Mouse (Mus musculus): ENCODE results near the gene Zp3.

Gene Zp3

GRCm38 (mm10) chr5:136014877-136015276 lies 35.0 kb downstream of the Zp3 start:
- DNase-seq = no peak

- DNase-seq = no peak
Observed at GRCm38 (mm10) chr5:136015586-136015985, 35.7 kb downstream of the Zp3 start.

DNA sequence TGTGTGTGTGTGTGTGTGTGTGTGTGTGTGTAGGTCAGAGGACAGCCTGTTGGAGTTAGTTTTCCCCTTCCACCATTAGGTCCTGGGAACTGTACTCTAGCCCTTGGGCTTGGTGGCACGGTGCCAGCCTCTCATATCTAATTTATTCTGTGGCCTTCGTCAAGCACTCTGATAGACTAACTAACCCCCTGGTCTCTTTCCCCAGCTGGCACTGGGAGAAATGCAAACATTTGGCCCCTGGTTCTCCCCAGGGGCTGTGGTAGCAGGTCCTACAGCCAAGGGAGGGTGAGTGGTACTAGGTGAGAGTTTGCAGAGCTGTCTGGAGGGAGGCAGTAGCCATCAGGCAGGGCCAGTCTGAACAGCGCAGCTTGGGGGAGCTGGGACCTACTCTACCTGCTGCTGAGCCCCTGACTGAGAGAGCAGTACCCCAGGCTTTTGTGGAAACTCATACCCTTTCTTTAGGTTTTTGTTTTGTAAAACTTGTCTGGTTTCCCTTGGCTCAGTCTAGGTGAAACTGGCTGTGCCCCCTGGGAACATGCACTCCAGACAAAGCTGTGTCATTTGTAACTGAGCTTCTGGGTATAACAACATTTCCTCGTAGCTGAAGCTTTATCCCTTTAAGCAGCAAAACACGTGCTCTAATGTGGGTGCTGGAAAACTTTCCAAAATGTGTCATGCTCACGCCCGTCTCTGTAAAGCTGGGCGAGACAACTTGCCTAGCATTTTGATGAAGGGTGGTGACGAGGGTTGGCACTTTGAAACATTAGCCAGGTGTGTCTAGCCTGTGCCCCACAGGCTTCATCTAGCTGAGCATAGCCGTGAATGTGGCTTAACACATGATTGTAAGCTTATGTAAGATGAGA lies 36.3 kb downstream of the Zp3 start:
- peak; percentile 49 for DNase-seq

- DNase-seq = no peak
Observed at GRCm38 (mm10) chr5:136017262-136017661, 37.4 kb downstream of the Zp3 start.

GRCm38 (mm10) chr5:136018726-136019125 lies 38.8 kb downstream of the Zp3 start:
- DNase-seq = no peak

DNA sequence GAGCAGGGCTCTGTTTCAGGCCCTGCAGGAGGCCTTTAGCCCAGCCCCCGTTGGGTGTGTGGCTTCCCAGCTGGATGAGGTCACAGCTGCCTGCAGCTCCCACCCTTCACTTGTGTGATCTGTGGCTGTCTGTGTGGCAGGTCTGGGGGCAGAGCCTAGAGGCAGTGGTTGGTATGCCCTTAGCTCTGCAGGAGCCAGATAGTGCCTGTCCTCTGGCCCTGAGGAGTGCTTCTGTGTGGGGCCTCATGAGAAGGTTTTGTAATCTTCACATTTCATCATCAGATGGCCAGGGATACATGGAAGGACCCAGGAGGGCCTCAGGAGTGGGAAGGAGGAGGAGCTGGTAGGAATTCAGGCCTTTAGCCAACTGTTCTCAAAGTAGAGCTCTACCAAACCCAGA lies 40.0 kb downstream of the Zp3 start:
- no peak for DNase-seq

- DNase-seq = no peak
Observed at GRCm38 (mm10) chr5:136025712-136026111, 45.8 kb downstream of the Zp3 start.

DNA sequence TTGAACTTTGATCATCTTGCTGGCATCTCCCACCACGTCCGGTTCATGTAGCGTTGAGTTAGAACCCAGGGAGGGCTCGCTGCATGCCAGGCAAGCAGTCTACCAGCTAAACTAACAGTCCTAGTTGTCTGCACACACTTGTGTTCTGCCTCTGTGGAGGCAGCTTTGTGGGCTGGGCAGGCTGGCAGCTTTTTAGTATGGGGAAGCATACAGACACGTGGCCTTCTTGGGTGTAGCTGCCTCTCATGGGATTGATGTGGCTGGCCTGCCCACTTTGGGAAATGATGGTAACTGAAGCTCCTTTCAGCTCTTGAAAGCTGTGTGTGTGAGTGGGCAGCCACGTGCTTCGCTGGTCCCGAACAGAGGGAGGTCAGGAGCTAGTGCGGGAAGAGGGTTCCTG lies 47.0 kb downstream of the Zp3 start:
- no peak for DNase-seq

- DNase-seq = no peak
Observed at GRCm38 (mm10) chr5:136027612-136028311, 47.9 kb downstream of the Zp3 start.

GRCm38 (mm10) chr5:136034868-136035267 lies 55.0 kb downstream of the Zp3 start:
- DNase-seq = no peak

DNA sequence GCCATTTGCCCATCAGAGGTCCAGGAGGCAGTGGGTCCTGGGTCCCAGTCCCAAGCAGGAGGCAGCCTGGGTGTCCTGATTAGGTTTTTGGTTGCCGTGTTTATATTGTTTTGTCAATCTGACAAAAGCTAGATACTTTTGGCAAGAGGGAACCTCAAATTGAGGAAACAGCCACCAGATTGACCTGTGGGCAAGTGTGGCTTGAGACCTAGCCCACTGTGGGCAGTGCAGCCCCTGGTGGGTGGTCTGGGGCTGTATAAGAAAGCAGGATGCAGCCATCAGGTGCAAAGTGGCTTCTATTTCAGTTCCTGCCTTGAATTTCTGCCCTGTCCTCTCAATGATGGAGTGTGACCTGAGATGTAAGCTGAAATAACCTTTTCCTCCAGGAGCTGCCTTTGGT lies 55.4 kb downstream of the Zp3 start:
- DNase-seq = no peak

- no peak for DNase-seq
Observed at GRCm38 (mm10) chr5:136036667-136037066, 56.8 kb downstream of the Zp3 start.

All from right cerebral cortex, postnatal 4 days (tissue).